Mouse (Mus musculus) embryonic facial prominence, embryonic 15.5 days (tissue): ENCODE measurements at regions not wholly inside any gene's neighbourhood (a gene's known extent, or its start where the extent isn't known, plus 50 kb on each side); places are given as distances from the start of the nearest gene placed in this dataset.

ENCODE experiments used
- ATAC-seq: fragments of 200-750 bp; cut with Nextera tagmentation; 2 replicates; pipeline ENCODE4 v1.8.0; 2017; ENCODE audit warnings: low read depth, moderate TSS enrichment; ENCODE audit not compliant: insufficient number of reproducible peaks, low FRiP score, low TSS enrichment
- H3K27ac ChIP-seq: fragments of 300-500 bp; sonication (generic); replicated peaks from 2 replicates; pipeline ENCODE4 v1.5.1; 2015; ENCODE audit warnings: mild to moderate bottlenecking, inconsistent platforms
- H3K27me3 ChIP-seq: fragments of 300-500 bp; sonication (generic); 2 replicates; pipeline ENCODE4 v1.6.1; 2015; ENCODE audit warnings: inconsistent platforms
- H3K36me3 ChIP-seq: fragments of 300-500 bp; sonication (generic); 2 replicates; pipeline ENCODE4 v1.6.1; 2015; ENCODE audit warnings: mild to moderate bottlenecking, inconsistent platforms
- H3K4me1 ChIP-seq: fragments of 300-500 bp; sonication (generic); 2 replicates; pipeline ENCODE4 v1.6.1; 2015; ENCODE audit warnings: inconsistent platforms
- H3K4me2 ChIP-seq: fragments of 300-500 bp; sonication (generic); replicated peaks from 2 replicates; pipeline ENCODE4 v1.6.1; 2015; ENCODE audit warnings: mild to moderate bottlenecking, inconsistent platforms
- H3K4me3 ChIP-seq: fragments of 300-500 bp; sonication (generic); replicated peaks from 2 replicates; pipeline ENCODE4 v1.5.1; 2015; ENCODE audit warnings: mild to moderate bottlenecking, inconsistent platforms
- H3K9ac ChIP-seq: fragments of 300-500 bp; sonication (generic); 2 replicates; pipeline ENCODE4 v1.6.1; 2015; ENCODE audit warnings: inconsistent platforms
- H3K9me3 ChIP-seq: fragments of 300-500 bp; sonication (generic); replicated peaks from 2 replicates; pipeline ENCODE4 v1.6.1; 2016; ENCODE audit warnings: inconsistent platforms
- WGBS: fragments of 180-500 bp; shearing (Covaris S2); methylation state at CpG from one replicate; pipeline ENCODE4 v1.1.7; 2015; 5-methylcytosine and 5-hydroxymethylcytosine counted together

- H3K4me1 ChIP-seq, result no peaks in the 10 kb centered on the region
- no peak overlapping the region for H3K4me3 ChIP-seq
- no peaks in the 10 kb centered on the region for H3K36me3 ChIP-seq
- no peak overlapping the region for H3K4me2 ChIP-seq
- ATAC-seq, result no peak; the same call in 1 of the 2 replicates
- 72% methylated on average over 12 of the region's 12 CpGs for WGBS
- H3K9ac ChIP-seq, result no peak overlapping the region
- no peaks in the 10 kb centered on the region for H3K9me3 ChIP-seq
- H3K27me3 ChIP-seq, result no peaks in the 10 kb centered on the region
- 0 out of 2 replicates have a peak overlapping the region, but pooled peaks have one; percentile 22 for H3K27ac ChIP-seq
These were observed 136.3 kb upstream of the Fbxo11 start for GRCm38 (mm10) chr17:88201249-88201970.

- H3K4me3 ChIP-seq, result no peak overlapping the region
- H3K27me3 ChIP-seq, result no peaks in the 10 kb centered on the region
- H3K9ac ChIP-seq, result no peak overlapping the region
- no peak for ATAC-seq
- WGBS, result 72% methylated on average over 4 of the region's 4 CpGs
- H3K27ac ChIP-seq, result no peak overlapping the region
- no peaks in the 10 kb centered on the region for H3K9me3 ChIP-seq
- H3K4me1 ChIP-seq, result no peaks in the 10 kb centered on the region
- no peaks in the 10 kb centered on the region for H3K36me3 ChIP-seq
- H3K4me2 ChIP-seq, result no peak overlapping the region
These were observed 137.1 kb upstream of the Fbxo11 start for GRCm38 (mm10) chr17:88202214-88202613.

GRCm38 (mm10) chr17:88209565-88209964, 144.5 kb upstream of the Fbxo11 start:
- H3K9ac ChIP-seq, result no peak overlapping the region
- H3K4me3 ChIP-seq, result no peak overlapping the region
- H3K4me2 ChIP-seq, result no peak overlapping the region
- H3K27ac ChIP-seq, result no peak overlapping the region
- no peak for ATAC-seq
- H3K36me3 ChIP-seq, result no peaks in the 10 kb centered on the region
- 62% methylated on average over 1 of the region's 1 CpGs for WGBS
- no peaks in the 10 kb centered on the region for H3K9me3 ChIP-seq
- H3K4me1 ChIP-seq, result no peaks in the 10 kb centered on the region
- no peaks in the 10 kb centered on the region for H3K27me3 ChIP-seq

- Histone ChIP-seq H3K4me1 (0 out of 2 replicates have a peak, but pooled peaks cover 10% of the 10 kb centered on the region), H3K9ac (no peak overlapping the region), H3K27me3 (no peaks in the 10 kb centered on the region), H3K36me3 (no peaks in the 10 kb centered on the region), H3K27ac (no peak overlapping the region), H3K9me3 (no peaks in the 10 kb centered on the region), H3K4me2 (no peak overlapping the region), H3K4me3 (no peak overlapping the region)
- 90% methylated on average over 7 of the region's 7 CpGs for WGBS
- ATAC-seq, result no peak
These were observed 147.0 kb upstream of the Fbxo11 start for GRCm38 (mm10) chr17:88212121-88212520.

- Histone ChIP-seq H3K4me2 (no peak overlapping the region), H3K4me3 (no peak overlapping the region), H3K9me3 (no peaks in the 10 kb centered on the region), H3K27ac (no peak overlapping the region), H3K27me3 (no peaks in the 10 kb centered on the region), H3K9ac (no peak overlapping the region), H3K4me1 (0 out of 2 replicates have a peak, but pooled peaks cover 10% of the 10 kb centered on the region), H3K36me3 (no peaks in the 10 kb centered on the region)
- ATAC-seq, result no peak
- WGBS, result 73% methylated on average over 9 of the region's 9 CpGs
These were observed 149.7 kb upstream of the Fbxo11 start for GRCm38 (mm10) chr17:88214746-88215145.

- Histone ChIP-seq H3K9me3 (0 out of 2 replicates have a peak, but pooled peaks cover 3% of the 10 kb centered on the region), H3K4me3 (no peak overlapping the region), H3K4me2 (no peak overlapping the region), H3K4me1 (peaks cover 16% of the 10 kb centered on the region), H3K27ac (no peak overlapping the region; the same call in 1 of the 2 replicates), H3K9ac (no peak overlapping the region), H3K27me3 (no peaks in the 10 kb centered on the region), H3K36me3 (no peaks in the 10 kb centered on the region)
- WGBS, result 35% methylated on average over 5 of the region's 5 CpGs
- no peak for ATAC-seq
These were observed 157.4 kb upstream of the Fbxo11 start for GRCm38 (mm10) chr17:88222379-88222955.

- 75% methylated on average over 8 of the region's 8 CpGs for WGBS
- H3K27ac ChIP-seq, result no peak overlapping the region
- peaks cover 3% of the 10 kb centered on the region; the same call in 1 of the 2 replicates for H3K9me3 ChIP-seq
- no peaks in the 10 kb centered on the region for H3K4me1 ChIP-seq
- no peak overlapping the region for H3K4me3 ChIP-seq
- H3K9ac ChIP-seq, result no peak overlapping the region
- no peak overlapping the region for H3K4me2 ChIP-seq
- no peaks in the 10 kb centered on the region for H3K36me3 ChIP-seq
- ATAC-seq, result no peak
- H3K27me3 ChIP-seq, result no peaks in the 10 kb centered on the region
These were observed 175.4 kb upstream of the Fbxo11 start for GRCm38 (mm10) chr17:88240476-88240875.

- Histone ChIP-seq H3K4me2 (no peak overlapping the region), H3K27me3 (no peaks in the 10 kb centered on the region), H3K27ac (no peak overlapping the region), H3K4me3 (no peak overlapping the region), H3K9me3 (no peaks in the 10 kb centered on the region), H3K36me3 (no peaks in the 10 kb centered on the region), H3K9ac (no peak overlapping the region), H3K4me1 (peaks cover 10% of the 10 kb centered on the region)
- no peak for ATAC-seq
- WGBS, result 51% methylated on average over 5 of the region's 5 CpGs
These were observed 183.5 kb upstream of the Fbxo11 start for GRCm38 (mm10) chr17:88248625-88249024.

- peak; percentile 53 for ATAC-seq
- no peak overlapping the region for H3K27ac ChIP-seq
- H3K9ac ChIP-seq, result no peak overlapping the region
- H3K4me2 ChIP-seq, result peak overlapping the region; percentile 45
- peaks cover 16% of the 10 kb centered on the region for H3K4me1 ChIP-seq
- no peaks in the 10 kb centered on the region for H3K27me3 ChIP-seq
- 4% methylated on average over 17 of the region's 17 CpGs for WGBS
- H3K9me3 ChIP-seq, result no peaks in the 10 kb centered on the region
- H3K36me3 ChIP-seq, result no peaks in the 10 kb centered on the region
- H3K4me3 ChIP-seq, result peak overlapping the region; percentile 33
These were observed 186.9 kb upstream of the Fbxo11 start for GRCm38 (mm10) chr17:88251949-88252521.

GRCm38 (mm10) chr17:88255744-88256598, 184.5 kb upstream of the Foxn2 start:
- H3K9me3 ChIP-seq, result no peaks in the 10 kb centered on the region
- H3K4me1 ChIP-seq, result peaks cover 20% of the 10 kb centered on the region
- ATAC-seq, result peak; percentile 76
- peak overlapping the region; percentile 98 for H3K27ac ChIP-seq
- H3K36me3 ChIP-seq, result no peaks in the 10 kb centered on the region
- under 1% methylated on average over 40 of the region's 40 CpGs for WGBS
- H3K4me2 ChIP-seq, result peak overlapping the region; percentile 84
- H3K9ac ChIP-seq, result peak overlapping the region; percentile 77
- H3K27me3 ChIP-seq, result no peaks in the 10 kb centered on the region
- H3K4me3 ChIP-seq, result peak overlapping the region; percentile 58
